Mouse (Mus musculus): ENCODE results near the gene Igfbp1.

Gene Igfbp1

GRCm38 (mm10) chr11:7197491-7197941 is at the start of gene Igfbp1:
Gene Igfbp1 (plus strand): TSS chr11:7197782.
- DNase-seq, result no peak

GRCm38 (mm10) chr11:7147945-7148344 is 49.6 kb upstream of the Igfbp1 start:
- DNase-seq, result no peak

- peak; percentile 61 for DNase-seq
These were observed 48.1 kb upstream of the Igfbp1 start for GRCm38 (mm10) chr11:7149471-7149870.

- no peak for DNase-seq
These were observed 47.1 kb upstream of the Igfbp1 start for GRCm38 (mm10) chr11:7150511-7150910.

GRCm38 (mm10) chr11:7152371-7152770 is 45.2 kb upstream of the Igfbp1 start:
- no peak for DNase-seq

GRCm38 (mm10) chr11:7153081-7153480 is 44.5 kb upstream of the Igfbp1 start:
- no peak for DNase-seq

- DNase-seq, result no peak
These were observed 41.2 kb upstream of the Igfbp1 start for GRCm38 (mm10) chr11:7156427-7156826.

- DNase-seq, result no peak
These were observed 39.4 kb upstream of the Igfbp1 start for GRCm38 (mm10) chr11:7158196-7158595.

GRCm38 (mm10) chr11:7160146-7160545 is 37.4 kb upstream of the Igfbp1 start:
- DNase-seq, result no peak

GRCm38 (mm10) chr11:7160637-7161101 is 36.9 kb upstream of the Igfbp1 start:
- DNase-seq, result no peak

GRCm38 (mm10) chr11:7161502-7162174 is 35.9 kb upstream of the Igfbp1 start:
- DNase-seq, result peak; percentile 62

- no peak for DNase-seq
These were observed 33.2 kb upstream of the Igfbp1 start for GRCm38 (mm10) chr11:7164416-7164815.

GRCm38 (mm10) chr11:7169645-7170044 is 27.9 kb upstream of the Igfbp1 start:
- no peak for DNase-seq

- no peak for DNase-seq
These were observed 23.9 kb upstream of the Igfbp1 start for GRCm38 (mm10) chr11:7173664-7174063.

GRCm38 (mm10) chr11:7178724-7179123 is 18.9 kb upstream of the Igfbp1 start:
- no peak for DNase-seq

GRCm38 (mm10) chr11:7179276-7179675 is 18.3 kb upstream of the Igfbp1 start:
- no peak for DNase-seq

GRCm38 (mm10) chr11:7182409-7183042 is 15.1 kb upstream of the Igfbp1 start:
- DNase-seq, result no peak

- no peak for DNase-seq
These were observed 13.2 kb upstream of the Igfbp1 start for GRCm38 (mm10) chr11:7184420-7184819.

- DNase-seq, result no peak
These were observed 10.1 kb upstream of the Igfbp1 start for GRCm38 (mm10) chr11:7187472-7187871.

- no peak for DNase-seq
These were observed 9.1 kb upstream of the Igfbp1 start, which contains the start of gene Gm11985 for GRCm38 (mm10) chr11:7188469-7188868. Gene Gm11985 (minus strand): TSS chr11:7188569.

- no peak for DNase-seq
These were observed 4.9 kb upstream of the Igfbp1 start for GRCm38 (mm10) chr11:7192710-7193109.

- DNase-seq, result no peak
These were observed 4.4 kb upstream of the Igfbp1 start for GRCm38 (mm10) chr11:7193134-7193533.

GRCm38 (mm10) chr11:7194432-7195311 is 2.9 kb upstream of the Igfbp1 start:
- DNase-seq, result no peak
